Mouse (Mus musculus) kidney, embryonic 16.5 days (tissue): Measurements from ENCODE around the gene Pdzd3. TPM values are rescaled to one million over a fixed set of nuclear protein-coding genes. Genes with fewer than 3 reads are reported as not detected.
A peak's percentile ranks its signal among the peaks of the same experiment; 100 is the strongest.

Source experiments
- ATAC-seq: fragments of 200-750 bp; cut with Nextera tagmentation; 2 replicates; pipeline ENCODE4 v1.8.0; 2017; ENCODE audit warnings: moderate TSS enrichment; ENCODE audit not compliant: low FRiP score, low TSS enrichment
- H3K27ac ChIP-seq: fragments of 300-500 bp; sonication (generic); 2 replicates; pipeline ENCODE4 v1.5.1; 2014; ENCODE audit warnings: low read length
- H3K27me3 ChIP-seq: fragments of 300-500 bp; sonication (generic); 2 replicates; pipeline ENCODE4 v1.6.1; 2014; ENCODE audit warnings: low read length, control low read depth, mixed read lengths; ENCODE audit not compliant: insufficient read depth
- H3K36me3 ChIP-seq: fragments of 300-500 bp; sonication (generic); 2 replicates; pipeline ENCODE4 v1.6.1; 2014; ENCODE audit warnings: low read length, control low read depth, mixed read lengths; ENCODE audit not compliant: insufficient read depth
- H3K4me1 ChIP-seq: fragments of 300-500 bp; sonication (generic); 2 replicates; pipeline ENCODE4 v1.6.1; 2014; ENCODE audit warnings: low read length, control low read depth, mixed read lengths; ENCODE audit not compliant: insufficient read depth
- H3K4me2 ChIP-seq: fragments of 300-500 bp; sonication (generic); replicated peaks from 2 replicates; pipeline ENCODE4 v1.6.1; 2014; ENCODE audit warnings: low read depth, low read length
- H3K4me3 ChIP-seq: fragments of 300-500 bp; sonication (generic); 2 replicates; pipeline ENCODE4 v1.5.1; 2014; ENCODE audit warnings: mild to moderate bottlenecking, low read length
- H3K9ac ChIP-seq: fragments of 300-500 bp; sonication (generic); replicated peaks from 2 replicates; pipeline ENCODE4 v1.6.1; 2014; ENCODE audit warnings: low read length
- H3K9me3 ChIP-seq: fragments of 300-500 bp; sonication (generic); 2 replicates; pipeline ENCODE4 v1.6.1; 2016; ENCODE audit warnings: low read length, control low read depth
- WGBS: fragments of 180-500 bp; shearing (Covaris S2); extraction: QIAGEN DNeasy Blood & Tissue Kit; methylation state at CpG from one replicate; pipeline ENCODE4 v1.1.7; 2014; 5-methylcytosine and 5-hydroxymethylcytosine counted together
- polyA plus RNA-seq: library from polyadenylated mRNA; unstranded; fragments of >200 nt; fragmentation: Nextera tagmentation; extraction: Ambion mirVana; gene quantifications from 2 replicates; pipeline ENCODE4 v1.2.1, GENCODE M21; 2015

The Pdzd3 gene
- polyA plus RNA-seq, 1 experiment from 2014 or later: 14.1 TPM

DNA sequence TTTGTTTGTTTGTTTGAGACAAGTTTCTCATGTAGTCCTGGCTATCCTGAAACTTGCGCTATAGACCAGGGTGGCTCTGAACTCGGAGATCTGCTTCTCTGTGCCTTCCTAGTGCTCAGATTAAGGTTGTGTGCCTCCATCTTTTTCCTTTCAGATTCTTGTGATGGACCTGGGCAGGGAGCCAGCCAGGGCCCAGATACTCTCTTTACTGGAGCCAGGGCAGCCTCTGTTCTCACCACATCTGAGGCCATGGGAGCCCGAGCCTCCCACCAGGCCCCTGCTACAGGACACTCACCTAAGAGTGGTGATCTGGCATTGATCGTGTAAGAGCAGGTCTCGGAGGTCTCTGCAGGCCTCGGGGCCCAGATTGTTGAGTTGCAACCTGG is 3.9 kb upstream of the Pdzd3 start:
- WGBS: 71% methylated on average over 6 of the region's 6 CpGs
- ATAC-seq: no peak
- H3K27ac ChIP-seq: no peak overlapping the region

DNA sequence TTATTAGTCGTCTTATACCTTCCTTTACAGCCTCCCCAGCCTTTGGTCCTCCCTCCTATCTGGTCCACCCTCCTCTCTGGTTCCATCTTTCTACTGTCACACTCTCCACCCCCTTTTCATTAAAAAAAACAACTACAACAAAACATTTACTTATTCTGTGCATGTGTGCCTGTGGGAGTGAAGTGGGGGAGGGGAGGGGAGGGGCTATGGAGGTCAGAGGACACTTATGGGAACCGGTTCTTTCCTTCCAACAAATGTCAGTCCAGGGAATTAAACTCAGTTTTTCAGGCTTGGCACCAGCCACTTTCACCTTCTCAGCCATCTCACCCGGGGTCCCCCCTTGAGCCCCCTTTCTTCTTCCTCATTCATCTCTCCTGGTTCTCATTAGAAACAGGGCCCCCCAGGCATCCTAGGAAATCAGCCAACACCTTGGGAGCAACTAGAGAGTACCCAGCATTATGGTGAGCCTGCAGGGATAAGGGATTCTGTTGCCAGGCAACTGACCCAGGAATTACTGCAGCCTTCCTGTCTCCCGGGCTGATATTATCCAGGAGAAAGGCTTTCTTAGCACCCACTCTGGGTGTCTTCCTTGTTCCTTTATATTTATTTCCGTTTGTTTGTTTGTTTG is 3.4 kb upstream of the Pdzd3 start:
- H3K27me3 ChIP-seq: no peaks in the 10 kb centered on the region
- H3K9me3 ChIP-seq: no peaks in the 10 kb centered on the region
- no peak overlapping the region for H3K27ac ChIP-seq
- no peaks in the 10 kb centered on the region for H3K36me3 ChIP-seq
- H3K4me3 ChIP-seq: no peak overlapping the region
- H3K4me1 ChIP-seq: peaks cover 25% of the 10 kb centered on the region
- 9% methylated on average over 5 of the region's 5 CpGs for WGBS
- H3K4me2 ChIP-seq: no peak overlapping the region
- no peak for ATAC-seq
- no peak overlapping the region for H3K9ac ChIP-seq

More for the DNA sequence above, 3.9 kb upstream of the Pdzd3 start:
- no peaks in the 10 kb centered on the region for H3K36me3 ChIP-seq
- H3K27me3 ChIP-seq: no peaks in the 10 kb centered on the region
- H3K9ac ChIP-seq: no peak overlapping the region
- H3K4me2 ChIP-seq: no peak overlapping the region
- peaks cover 20% of the 10 kb centered on the region for H3K4me1 ChIP-seq
- no peaks in the 10 kb centered on the region for H3K9me3 ChIP-seq
- H3K4me3 ChIP-seq: no peak overlapping the region

DNA sequence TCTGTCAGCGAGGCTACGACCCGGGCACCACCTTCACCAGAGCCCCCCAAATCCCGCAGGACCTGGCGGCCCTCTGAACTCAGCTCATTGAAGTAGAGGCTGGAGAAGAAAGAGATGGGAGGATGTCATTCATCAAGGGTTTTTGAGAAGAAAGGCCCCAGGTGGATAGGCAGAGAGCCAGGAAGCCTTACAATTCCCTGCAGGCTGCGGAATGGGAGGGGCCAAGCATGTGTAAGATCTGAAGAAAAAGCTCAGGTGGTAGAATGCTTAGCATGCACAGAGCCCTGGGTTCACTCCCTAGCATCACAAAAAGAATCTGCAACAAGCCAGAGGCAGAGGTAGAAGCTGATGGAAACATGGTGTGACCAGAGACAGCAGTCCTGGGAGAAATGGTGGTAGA is 2.2 kb upstream of the Pdzd3 start:
- ATAC-seq: no peak
- H3K9ac ChIP-seq: no peak overlapping the region
- no peaks in the 10 kb centered on the region for H3K36me3 ChIP-seq
- H3K9me3 ChIP-seq: no peaks in the 10 kb centered on the region
- no peaks in the 10 kb centered on the region for H3K27me3 ChIP-seq
- peaks cover 26% of the 10 kb centered on the region for H3K4me1 ChIP-seq
- H3K4me3 ChIP-seq: no peak overlapping the region
- 79% methylated on average over 6 of the region's 6 CpGs for whole genome bisulfite sequencing
- H3K27ac ChIP-seq: no peak overlapping the region
- no peak overlapping the region for H3K4me2 ChIP-seq

DNA sequence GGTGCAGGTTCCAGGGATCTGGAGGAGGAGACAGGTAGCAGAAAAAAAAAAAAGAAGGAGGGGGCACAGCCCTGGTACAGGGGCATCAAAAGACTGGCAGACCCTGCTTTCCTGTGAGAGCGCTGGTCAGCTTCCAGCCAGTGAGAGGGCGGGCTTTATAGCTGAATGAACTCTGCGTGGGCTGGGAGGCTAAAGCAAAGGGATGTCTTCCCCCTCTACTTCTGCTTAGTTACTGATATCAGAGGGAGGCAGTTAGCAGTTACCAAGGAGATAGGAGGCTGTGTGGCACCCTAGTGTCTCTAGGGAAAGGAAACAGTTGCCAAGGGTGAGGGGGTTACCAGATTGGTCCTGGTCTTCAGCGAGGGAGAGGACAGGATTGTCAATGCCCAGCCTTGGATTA is 826 bp downstream of the Pdzd3 start:
- Histone ChIP-seq H3K9ac (0 out of 2 replicates have a peak overlapping the region, but pooled peaks have one; percentile 10), H3K27ac (no peak overlapping the region), H3K36me3 (no peaks in the 10 kb centered on the region), H3K9me3 (no peaks in the 10 kb centered on the region), H3K27me3 (no peaks in the 10 kb centered on the region), H3K4me3 (peak overlapping the region; percentile 19), H3K4me1 (peaks cover 26% of the 10 kb centered on the region), H3K4me2 (peak overlapping the region; percentile 46)
- 39% methylated on average over 4 of the region's 4 CpGs for WGBS
- ATAC-seq: peak; percentile 47; the same call in 1 of the 2 replicates

DNA sequence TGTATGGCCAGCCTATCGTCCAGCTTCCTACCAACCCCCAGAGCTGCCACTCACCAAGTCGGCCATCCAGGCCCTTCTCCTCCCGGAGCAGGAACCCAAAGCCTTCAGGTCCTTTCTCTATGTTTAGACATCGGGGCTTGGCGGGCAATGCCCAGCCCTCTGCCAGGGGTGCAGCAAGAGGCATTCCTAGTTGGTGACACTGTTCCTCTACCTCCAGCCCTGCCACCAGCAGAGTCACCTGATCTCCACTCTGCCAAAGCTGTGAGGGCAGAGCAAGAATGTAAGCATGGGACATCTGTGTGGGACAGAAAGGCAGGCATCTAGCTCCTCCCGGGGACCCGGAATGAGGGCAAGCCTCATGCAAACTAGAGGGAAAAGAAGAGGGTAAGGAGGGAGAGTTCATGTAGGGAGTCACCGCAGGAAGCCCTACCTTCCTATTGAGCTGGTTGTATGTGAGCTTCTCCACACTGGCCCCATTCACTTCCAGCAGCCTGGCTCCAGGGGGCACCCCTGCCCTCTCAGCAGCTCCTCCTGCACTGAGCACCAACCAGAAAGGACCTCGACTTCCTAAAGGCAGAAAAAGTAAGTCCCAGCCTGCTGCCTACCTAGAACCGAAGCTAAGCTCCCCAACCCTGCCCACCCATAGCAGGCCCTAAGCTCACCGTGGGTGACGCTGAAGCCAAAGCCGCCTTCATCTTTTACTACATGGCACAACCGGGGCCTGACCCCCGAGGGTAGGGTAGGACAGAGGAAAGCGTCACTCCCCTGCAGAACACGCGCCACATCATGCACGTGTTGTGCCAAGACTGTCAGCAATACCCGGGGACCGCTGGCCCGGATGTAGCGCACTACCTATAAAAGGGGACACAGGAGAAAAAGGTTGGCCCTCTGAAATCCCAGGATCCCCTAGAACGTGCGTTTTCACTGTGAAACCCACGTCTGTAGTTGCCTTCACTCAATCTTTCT is 1.8 kb downstream of the Pdzd3 start:
- WGBS: 52% methylated on average over 26 of the region's 26 CpGs
- no peaks in the 10 kb centered on the region for H3K9me3 ChIP-seq
- peak overlapping the region; percentile 33 for H3K9ac ChIP-seq
- peaks cover 22% of the 10 kb centered on the region for H3K4me1 ChIP-seq
- H3K27me3 ChIP-seq: no peaks in the 10 kb centered on the region
- peak; percentile 66 for ATAC-seq
- H3K27ac ChIP-seq: no peak overlapping the region
- H3K36me3 ChIP-seq: no peaks in the 10 kb centered on the region
- no peak overlapping the region for H3K4me3 ChIP-seq
- H3K4me2 ChIP-seq: peak overlapping the region; percentile 46

DNA sequence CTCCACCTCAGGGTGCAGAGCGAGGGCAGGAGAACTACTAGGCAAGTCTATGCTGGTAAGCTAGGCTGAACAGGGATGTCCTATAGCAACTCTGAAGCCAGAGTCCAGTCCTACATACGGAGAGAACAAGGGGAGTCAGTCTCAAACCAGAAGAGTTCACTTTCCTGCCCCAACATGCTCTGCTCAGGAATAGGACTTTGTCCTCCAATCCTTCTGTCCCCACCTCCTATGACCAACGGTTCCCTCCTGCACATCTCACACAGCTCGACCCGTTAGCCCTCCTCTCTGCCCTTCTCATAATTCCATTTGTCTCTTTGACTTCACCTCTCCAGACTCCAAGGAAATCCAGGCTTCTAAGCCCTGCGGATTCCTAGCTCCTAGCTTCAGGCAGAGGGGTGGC is 3.4 kb downstream of the Pdzd3 start:
- H3K9ac ChIP-seq: no peak overlapping the region
- H3K36me3 ChIP-seq: no peaks in the 10 kb centered on the region
- 75% methylated on average over 6 of the region's 6 CpGs for WGBS
- no peaks in the 10 kb centered on the region for H3K9me3 ChIP-seq
- H3K4me2 ChIP-seq: no peak overlapping the region
- no peak overlapping the region for H3K4me3 ChIP-seq
- ATAC-seq: no peak
- H3K4me1 ChIP-seq: peaks cover 19% of the 10 kb centered on the region
- no peaks in the 10 kb centered on the region for H3K27me3 ChIP-seq
- H3K27ac ChIP-seq: no peak overlapping the region

DNA sequence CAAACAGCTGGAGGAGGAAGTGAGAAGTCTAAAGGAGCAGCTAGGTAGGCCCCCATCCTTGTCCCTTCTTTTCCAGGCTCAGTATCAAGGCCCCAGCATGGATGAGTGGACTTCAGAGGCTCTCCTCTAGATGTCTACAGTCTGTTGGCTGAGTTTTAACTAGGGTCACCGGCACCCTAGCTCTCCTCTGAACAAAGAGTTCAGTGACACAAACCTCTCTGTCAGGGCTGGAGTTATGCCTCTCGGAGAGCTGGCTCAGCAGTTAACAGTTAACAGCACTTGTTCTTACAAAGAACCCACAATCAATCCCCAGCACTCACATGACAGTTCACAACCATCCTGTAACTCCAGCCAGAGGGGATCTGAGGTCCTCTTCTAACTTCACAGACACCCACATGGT is 7.7 kb downstream of the Pdzd3 start:
- Histone ChIP-seq H3K27ac (no peak overlapping the region), H3K9ac (no peak overlapping the region), H3K4me1 (peaks cover 3% of the 10 kb centered on the region; the same call in 1 of the 2 replicates), H3K27me3 (no peaks in the 10 kb centered on the region), H3K36me3 (no peaks in the 10 kb centered on the region), H3K9me3 (no peaks in the 10 kb centered on the region), H3K4me2 (no peak overlapping the region), H3K4me3 (no peak overlapping the region)
- 45% methylated on average over 2 of the region's 2 CpGs for WGBS
- ATAC-seq: no peak

DNA sequence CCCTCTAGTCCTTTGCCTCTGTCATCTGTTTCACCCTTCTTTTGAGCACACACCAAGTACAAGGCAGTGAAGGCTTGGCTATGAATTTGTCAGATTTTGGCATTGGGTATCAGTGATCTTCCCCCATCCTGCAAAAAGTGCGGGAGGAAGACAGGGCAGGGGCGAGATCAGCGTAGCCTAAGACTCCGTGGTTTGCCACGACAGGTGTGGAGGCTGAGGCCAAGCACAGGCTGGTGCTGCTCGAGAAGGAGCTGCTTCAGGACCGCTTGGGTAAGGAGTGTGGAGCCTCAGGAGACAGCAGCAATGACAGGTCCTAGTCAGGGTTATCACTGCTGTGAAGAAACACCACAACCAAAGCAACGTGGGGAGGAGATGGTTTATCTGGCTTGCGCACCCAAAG is 9.9 kb downstream of the Pdzd3 start:
- H3K9ac ChIP-seq: no peak overlapping the region
- no peak for ATAC-seq
- H3K27me3 ChIP-seq: no peaks in the 10 kb centered on the region
- no peak overlapping the region for H3K27ac ChIP-seq
- H3K9me3 ChIP-seq: no peaks in the 10 kb centered on the region
- H3K36me3 ChIP-seq: no peaks in the 10 kb centered on the region
- H3K4me3 ChIP-seq: no peak overlapping the region
- WGBS: 75% methylated on average over 9 of the region's 9 CpGs
- H3K4me2 ChIP-seq: no peak overlapping the region
- peaks cover 6% of the 10 kb centered on the region; the same call in 1 of the 2 replicates for H3K4me1 ChIP-seq

DNA sequence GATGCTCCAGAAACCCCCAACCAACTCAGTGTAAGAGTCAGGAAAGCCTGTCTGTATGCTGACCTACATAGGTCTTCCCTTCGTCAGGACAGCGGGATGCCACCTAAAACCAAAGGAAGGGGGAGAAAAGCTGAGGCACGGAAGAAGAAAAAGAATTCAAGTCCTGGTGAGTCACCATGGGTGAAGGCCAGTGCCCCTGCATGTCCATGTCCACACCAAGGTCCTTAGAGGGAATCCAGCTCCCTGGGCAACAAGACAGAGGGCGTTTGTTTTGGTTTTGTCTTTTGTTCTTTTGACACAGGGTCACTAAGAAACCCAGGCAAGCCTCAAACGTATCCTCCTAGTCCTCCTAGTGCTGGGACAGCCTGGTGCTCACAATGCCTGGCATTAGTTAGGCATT is 10.4 kb downstream of the Pdzd3 start:
- no peak for ATAC-seq

DNA sequence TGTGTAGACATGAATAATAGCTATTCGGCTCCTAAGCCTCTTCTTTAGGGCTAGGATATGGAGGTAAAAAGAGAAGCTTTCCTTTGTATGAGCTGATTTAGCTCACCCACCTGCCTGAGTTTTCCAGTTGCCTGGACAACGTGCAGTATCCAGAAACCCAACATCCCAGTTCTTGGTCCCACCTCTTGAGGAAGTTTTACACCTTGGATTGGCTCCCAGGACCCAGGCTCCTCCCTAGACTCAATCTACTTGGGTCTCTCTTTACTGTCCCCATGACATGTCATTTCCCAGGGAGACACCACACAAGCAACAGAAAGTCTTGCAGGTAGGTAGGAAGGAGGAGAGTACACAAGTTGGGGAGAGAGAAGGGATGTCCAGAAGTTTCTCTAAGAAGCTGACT is 10.9 kb downstream of the Pdzd3 start, which contains the start of gene Ccdc153:
TSS of gene Ccdc153 (plus strand) at position 278 of the 400 bp plus-strand sequence.
- no peak within 1 kb of the TSS for H3K27ac ChIP-seq
- peaks cover 8% of the 10 kb centered on the region; the same call in 1 of the 2 replicates for H3K4me1 ChIP-seq
- no peaks in the 10 kb centered on the region for H3K9me3 ChIP-seq
- no peak within 1 kb of the TSS for H3K4me3 ChIP-seq
- ATAC-seq: no peak
- no peaks in the 10 kb centered on the region for H3K27me3 ChIP-seq
- no peak within 1 kb of the TSS for H3K4me2 ChIP-seq
- H3K9ac ChIP-seq: no peak within 1 kb of the TSS
- WGBS: 52% methylated on average over 2 of the region's 2 CpGs
- no peaks in the 10 kb centered on the region for H3K36me3 ChIP-seq

More for the DNA sequence above, 10.4 kb downstream of the Pdzd3 start:
- Histone ChIP-seq H3K36me3 (no peaks in the 10 kb centered on the region), H3K4me3 (no peak overlapping the region), H3K27me3 (no peaks in the 10 kb centered on the region), H3K9ac (no peak overlapping the region), H3K9me3 (no peaks in the 10 kb centered on the region), H3K27ac (no peak overlapping the region), H3K4me2 (no peak overlapping the region), H3K4me1 (peaks cover 8% of the 10 kb centered on the region; the same call in 1 of the 2 replicates)
- WGBS: 64% methylated on average over 5 of the region's 5 CpGs
